Mouse (Mus musculus) spleen, postnatal 10 days (tissue): ENCODE results near the gene 6720489N17Rik.
"Not testable (repeated sequence)": the region's sequence is repeated elsewhere in the genome, so short reads cannot be mapped to it uniquely, and the experiment has no call there.

Experiments used
- DNase-seq, 2 experiments: peaks; one replicate each; pipeline ENCODE4 v3.0.0; 2021 to 2022; ENCODE audit warnings: low spot score in 2 of 2

6720489N17Rik gene

DNA sequence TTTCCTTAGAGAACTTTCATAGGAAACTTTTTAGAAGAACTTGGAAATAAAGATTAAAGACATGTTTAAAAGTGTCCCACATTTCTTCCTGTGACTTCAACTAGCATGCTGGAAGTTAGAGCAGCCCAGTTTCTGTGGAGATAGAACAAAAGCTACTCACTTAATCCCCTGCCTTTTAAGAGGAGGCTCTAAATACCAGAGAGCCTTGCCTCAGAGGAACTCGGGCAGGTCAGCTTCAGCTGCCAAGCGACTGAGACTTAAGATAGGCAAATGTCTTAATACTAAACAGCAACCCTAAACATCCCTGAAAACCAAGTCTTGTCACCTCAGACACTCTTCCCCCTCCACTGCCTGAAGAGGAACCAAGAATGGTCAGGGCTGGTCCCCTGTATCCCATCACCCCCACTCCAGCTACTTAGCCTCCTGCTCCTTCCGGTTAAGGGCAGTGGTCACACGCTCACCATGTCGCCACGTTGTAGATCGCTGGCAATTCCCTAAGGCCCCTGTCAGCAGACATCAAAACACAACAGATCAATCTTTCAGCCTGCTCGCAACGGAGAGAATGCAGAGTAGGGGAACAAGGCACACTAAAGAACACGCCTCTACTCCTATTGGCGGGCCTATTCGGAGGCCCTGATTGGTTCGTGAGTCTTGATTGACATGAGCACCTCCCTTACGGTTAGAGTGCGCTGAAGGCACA, at the start of gene 6720489N17Rik:
Gene 6720489N17Rik, minus strand, starts transcription at position 606 of the 700 bp plus-strand sequence.
- peak; percentile 64 to 83 for DNase-seq

DNA sequence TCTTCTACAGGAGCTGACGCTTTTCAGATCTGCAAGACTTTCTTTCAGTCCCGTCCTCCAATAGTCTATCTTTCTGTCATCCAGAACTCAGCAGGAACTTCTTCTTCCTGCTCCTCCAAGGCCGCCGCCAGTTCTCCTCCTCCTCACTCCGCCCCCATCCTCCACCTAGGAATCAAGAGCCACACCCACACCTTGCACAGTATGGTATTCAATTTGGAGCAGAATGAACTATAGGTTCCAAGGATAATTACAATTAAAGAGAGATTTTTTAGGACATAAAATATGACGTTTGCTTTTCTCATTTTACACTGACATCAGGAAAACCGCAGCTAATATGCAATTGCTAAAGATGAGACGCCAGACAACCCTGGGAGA, 29.4 kb upstream of the 6720489N17Rik start:
- DNase-seq, result no peak

DNA sequence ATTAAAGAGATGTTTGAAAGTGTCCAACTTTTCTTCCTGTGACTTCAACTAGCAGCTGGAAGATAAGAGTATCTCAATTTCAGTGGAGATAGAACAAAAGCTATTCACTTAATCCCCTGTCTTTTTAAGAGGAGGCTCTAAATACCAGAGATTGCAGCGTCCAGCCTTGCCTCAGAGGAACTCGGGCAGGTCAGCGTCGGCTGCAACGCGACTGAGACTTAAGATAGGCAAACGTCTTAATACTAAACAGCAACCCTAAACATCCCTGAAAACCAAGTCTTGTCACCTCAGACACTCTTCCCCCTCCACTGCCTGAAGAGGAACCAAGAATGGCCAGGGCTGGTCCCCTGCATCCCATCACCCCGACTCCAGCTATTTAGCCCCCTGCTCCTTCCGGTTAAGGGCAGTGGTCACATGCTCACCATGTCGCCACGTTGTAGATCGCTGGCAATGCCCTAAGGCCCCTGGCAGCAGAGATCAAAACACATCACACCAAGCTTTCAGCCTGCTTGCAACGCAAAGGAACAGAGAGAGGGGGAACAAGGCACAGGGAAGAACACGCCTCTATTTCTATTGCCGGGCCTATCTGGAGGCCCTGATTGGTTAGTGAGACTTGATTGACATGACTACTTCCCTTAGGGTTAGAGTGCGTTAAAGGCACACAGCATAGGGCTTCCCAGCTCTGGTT, 28.8 kb upstream of the 6720489N17Rik start:
- peak; percentile 18 to 48 for DNase-seq

DNA sequence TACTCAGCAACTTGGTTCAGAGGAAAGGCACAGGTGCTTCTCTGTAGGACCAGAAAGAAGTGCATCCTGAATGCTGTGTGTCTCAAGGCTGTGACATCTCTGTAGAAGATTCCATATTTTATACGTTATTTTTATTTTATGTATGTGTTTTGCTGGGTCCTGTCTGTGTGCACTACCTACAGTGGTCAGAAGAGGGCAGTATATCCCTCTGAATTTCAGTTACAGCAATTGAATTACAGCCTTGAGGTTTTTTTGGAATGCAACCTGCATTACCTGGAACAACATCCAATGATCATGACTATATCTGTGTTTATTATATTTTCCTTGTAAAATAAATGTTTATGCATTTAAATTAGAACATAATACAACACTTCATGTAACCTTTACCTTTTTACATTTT, 3.1 kb upstream of the 6720489N17Rik start:
- peak; percentile 6 to 47 for DNase-seq

DNA sequence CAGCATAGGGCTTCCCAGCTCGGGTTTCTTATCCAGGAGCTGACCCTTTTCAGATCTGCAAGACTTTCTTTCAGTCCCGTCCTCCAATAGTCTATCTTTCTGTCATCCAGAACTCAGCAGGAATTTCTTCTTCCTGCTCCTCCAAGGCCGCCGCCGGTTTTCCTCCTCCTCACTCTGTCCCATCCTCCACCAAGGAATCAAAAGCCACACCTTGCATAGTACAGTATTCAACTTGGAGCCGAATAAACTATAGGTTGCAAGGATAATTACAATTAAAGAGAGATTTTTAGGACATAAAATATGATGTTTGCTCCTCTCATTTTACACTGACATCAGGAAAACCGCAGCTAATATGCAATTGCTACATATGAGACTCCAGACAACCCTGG, 289 bp upstream of the 6720489N17Rik start:
- DNase-seq, result not testable (repeated sequence)

DNA sequence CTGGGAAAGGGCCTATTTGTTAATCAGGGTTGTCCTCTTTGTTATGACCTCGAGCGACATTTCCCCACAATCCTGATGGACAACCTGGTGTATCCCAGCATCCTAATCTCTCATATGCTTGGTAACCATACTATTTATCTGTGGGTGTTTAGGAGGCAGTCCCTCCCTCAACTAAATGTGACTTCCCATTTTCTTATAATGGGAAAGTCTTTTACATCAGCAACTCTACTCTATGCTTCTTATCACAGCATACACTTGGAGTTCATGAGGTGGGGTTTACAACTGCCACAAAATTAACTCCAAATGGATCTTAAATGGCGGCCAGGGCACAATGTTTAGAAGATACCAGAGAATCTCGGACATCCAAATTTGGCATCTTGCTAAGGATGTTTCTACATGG, 6.5 kb downstream of the 6720489N17Rik start:
- DNase-seq, result not testable (repeated sequence)

DNA sequence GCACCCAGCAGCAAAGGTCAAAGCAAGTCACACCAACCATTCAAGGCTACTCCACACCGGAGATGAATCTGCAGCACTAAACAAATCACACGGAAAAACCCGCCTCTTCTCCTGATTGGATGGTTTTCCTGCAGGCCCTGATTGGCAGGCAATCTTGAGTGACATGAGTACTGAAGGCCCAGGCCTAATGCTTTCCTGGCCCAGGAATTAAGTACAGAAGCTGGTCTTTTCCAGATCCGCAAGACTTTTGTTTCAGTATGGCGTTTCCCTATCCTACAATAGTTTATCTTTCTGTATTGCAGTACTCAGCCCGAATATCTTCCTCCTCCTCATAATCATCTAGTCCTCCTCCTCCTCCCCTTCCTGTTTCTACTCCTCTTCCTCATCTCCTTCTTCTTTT, 52.9 kb downstream of the 6720489N17Rik start, which contains the start of gene Zfp934:
Gene Zfp934, minus strand, starts transcription at position 101 of the 400 bp plus-strand sequence.
- DNase-seq, result not testable (repeated sequence)

DNA sequence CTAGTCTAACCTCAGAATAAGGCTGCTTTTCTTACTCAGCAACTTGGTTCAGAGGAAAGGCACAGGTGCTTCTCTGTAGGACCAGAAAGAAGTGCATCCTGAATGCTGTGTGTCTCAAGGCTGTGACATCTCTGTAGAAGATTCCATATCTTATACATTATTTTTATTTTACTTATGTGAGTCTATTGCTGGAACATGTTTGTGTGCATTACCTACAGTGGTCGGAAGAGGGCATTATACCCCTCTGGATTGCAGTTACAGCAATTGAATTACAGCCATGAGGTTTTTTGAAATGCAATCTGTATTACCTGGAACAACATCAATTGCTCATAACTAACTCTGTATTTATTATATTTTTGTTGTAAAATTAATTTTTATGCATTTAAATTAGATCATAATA, 62.3 kb downstream of the 6720489N17Rik start:
- DNase-seq, result peak in 1 of 2 experiments; percentile 40

DNA sequence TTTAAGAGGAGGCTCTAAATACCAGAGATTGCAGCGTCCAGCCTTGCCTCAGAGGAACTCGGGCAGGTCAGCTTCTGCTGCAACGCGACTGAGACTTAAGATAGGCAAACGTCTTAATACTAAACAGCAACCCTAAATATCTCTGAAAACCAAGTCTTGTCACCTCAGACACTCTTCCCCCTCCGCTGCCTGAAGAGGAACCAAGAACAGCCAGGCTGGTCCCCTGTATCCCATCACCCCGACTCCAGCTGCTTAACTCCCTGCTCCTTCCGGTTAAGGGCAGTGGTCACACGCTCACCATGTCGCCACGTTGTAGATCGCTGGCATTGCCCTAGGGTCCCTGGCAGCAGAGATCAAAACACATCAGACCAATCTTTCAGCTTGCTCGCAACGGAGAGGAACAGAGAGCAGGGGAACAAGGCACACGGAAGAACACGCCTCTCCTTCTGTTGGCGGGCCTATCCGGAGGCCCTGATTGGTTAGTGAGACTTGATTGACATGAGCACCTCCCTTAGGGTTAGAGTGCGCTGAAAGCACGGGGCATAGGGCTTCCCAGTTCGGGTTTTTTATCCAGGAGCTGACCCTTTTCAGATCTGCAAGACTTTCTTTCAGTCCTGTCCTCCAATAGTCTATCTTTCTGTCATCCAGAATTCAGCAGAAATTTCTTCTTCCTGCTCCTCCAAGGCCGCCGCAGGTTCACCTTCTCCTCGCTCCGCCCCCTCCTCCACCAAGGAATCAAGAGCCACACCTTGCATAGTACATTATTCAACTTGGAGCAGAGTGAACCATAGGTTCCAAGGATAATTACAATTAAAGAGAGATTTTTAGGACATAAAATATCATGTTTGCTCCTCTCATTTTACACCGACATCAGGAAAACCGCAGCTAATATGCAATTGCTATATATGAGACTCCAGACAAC, 65.5 kb downstream of the 6720489N17Rik start, which contains the start of gene Zfp935:
Gene Zfp935, minus strand, starts transcription at position 323 of the 922 bp plus-strand sequence.
- DNase-seq, result peak; percentile 65 to 69
